Mouse (Mus musculus) liver, postnatal 0 days (tissue): ENCODE data around the gene Sapcd2.

Experiments
- CTCF ChIP-seq: sonication (generic); IDR thresholded peaks from 2 replicates; pipeline ENCODE4 v1.5.1; 2016; ENCODE audit warnings: antibody characterized with exemption, low read depth
- EP300 ChIP-seq: IDR thresholded peaks from 2 replicates; pipeline ENCODE4 v1.6.1; 2016; ENCODE audit warnings: antibody characterized with exemption, low read depth, mild to moderate bottlenecking

- TF ChIP-seq EP300 (no peak), CTCF (no peak)
These were observed 24.0 kb upstream of the Sapcd2 start for GRCm38 (mm10) chr2:25348162-25348561.
